Mouse (Mus musculus) heart, adult 8-10 months (tissue): ENCODE results near the gene Slc6a13. TPM values are rescaled to one million over a fixed set of nuclear protein-coding genes. Genes with fewer than 3 reads are reported as not detected.
A peak's percentile ranks its signal among the peaks of the same experiment; 100 is the strongest.

Experiments
- DNase-seq: peaks from one replicate; pipeline ENCODE4 v3.0.0; 2022; ENCODE audit warnings: low spot score
- total RNA-seq, 4 experiments: library from RNA; stranded (reverse); gene quantifications; 2 replicates each; pipeline ENCODE4 v1.2.4; 2022

The Slc6a13 gene
- total RNA-seq = under 1 TPM in 2 of 4 experiments, not detected in 2; 0.46 to 0.49 TPM

DNA sequence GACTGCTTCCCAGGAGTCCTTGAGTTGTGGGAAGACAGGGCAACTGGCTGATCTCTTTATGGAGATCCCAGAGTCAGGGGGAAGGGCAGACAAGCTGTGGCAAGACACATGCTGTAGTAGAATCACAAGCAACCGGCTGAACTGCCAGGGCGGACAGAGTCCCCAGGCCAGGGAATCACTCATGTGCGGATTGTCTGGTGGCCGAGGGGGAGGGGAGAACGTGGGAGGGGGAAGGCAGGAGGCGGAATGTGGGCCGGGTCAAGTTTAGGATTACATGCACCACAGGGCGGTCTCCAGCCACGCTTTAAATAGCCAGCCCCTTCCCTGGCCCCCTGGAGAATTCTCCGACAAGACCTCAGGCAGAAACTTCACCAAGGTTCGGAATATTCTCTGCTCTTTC lies at the start of gene Slc6a13:
Gene Slc6a13 (plus strand): TSS at position 274 of the 400 bp plus-strand sequence.
- DNase-seq = no peak

DNA sequence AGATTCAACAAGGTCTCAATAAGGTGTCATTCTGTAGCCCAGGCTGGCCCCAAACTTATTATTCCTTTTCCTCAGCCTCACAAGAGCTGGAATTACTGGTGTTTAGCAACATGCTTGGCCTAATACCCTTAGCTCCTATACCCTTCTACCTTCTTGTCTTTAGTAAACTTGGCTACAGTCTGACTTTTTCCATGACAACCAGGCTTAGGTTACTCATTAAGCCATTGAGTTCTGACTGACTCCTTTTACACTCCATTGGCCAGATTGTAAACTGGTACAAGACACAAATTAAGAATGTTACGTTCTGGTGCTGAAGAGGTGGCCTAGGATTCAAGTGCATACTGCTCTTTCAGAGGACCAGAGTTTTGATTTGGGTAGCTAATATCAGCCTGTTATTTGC lies 49.6 kb upstream of the Slc6a13 start:
- DNase-seq = no peak

- no peak for DNase-seq
Measured at GRCm38 (mm10) chr6:121251256-121251655, 48.8 kb upstream of the Slc6a13 start.

- peak; percentile 65 for DNase-seq
Measured at GRCm38 (mm10) chr6:121260548-121260947, 39.5 kb upstream of the Slc6a13 start.

GRCm38 (mm10) chr6:121261233-121261632 lies 38.8 kb upstream of the Slc6a13 start:
- no peak for DNase-seq

GRCm38 (mm10) chr6:121262004-121262403 lies 38.0 kb upstream of the Slc6a13 start:
- DNase-seq = no peak

DNA sequence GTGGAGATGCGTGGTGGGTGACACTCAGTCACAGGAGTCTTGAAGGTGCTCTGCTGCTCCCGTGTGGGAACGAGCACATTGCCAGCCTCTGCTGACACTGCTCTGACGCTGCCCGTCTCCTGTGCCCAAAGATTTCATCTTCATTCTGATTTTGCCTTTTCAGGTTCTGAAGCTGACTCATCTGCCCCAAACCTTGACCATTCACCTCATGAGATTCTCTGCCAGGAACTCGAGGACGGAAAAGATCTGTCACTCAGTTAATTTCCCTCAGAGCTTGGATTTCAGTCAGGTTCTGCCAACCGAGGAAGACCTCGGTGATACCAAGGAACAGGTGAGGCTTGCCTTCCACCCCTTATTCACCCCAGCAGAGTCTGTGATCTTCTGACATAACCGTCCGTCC lies 37.5 kb upstream of the Slc6a13 start:
- DNase-seq = no peak

DNA sequence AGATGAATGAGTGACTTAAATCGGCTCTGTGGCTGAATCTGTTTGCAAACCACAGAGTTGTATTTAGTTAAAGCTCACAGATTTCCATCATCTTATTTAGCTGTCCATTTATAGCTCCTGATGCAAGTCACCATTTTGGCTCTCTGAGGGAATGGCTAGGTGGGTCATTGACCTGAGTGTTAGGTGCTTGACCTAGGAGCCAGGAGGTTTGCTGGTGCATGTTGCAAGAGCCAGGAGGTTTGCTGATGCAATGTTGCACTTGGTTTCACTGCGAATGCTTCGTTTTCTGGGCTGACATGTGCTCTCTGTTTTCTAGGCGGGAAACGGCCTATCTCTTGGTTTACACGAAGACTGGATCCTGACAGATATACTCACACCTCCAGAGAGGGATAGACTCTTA lies 29.9 kb upstream of the Slc6a13 start:
- no peak for DNase-seq

DNA sequence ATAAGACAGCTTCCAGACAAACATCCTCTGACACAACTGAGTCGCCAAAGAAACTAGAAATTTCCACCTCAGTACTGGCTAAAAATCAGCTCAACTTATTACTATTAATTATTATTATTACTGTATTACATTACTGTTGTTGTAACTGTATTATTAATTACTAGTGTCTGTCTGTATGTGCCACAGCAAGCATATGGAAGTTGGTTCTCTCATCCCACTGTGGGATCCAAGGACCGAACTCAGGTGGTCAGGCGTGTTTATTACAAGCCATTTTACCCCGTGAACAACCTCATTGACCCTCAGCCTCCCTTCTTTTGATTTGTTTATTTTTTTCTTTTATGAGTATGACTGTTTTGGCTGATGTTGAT lies 28.3 kb upstream of the Slc6a13 start:
- no peak for DNase-seq

DNA sequence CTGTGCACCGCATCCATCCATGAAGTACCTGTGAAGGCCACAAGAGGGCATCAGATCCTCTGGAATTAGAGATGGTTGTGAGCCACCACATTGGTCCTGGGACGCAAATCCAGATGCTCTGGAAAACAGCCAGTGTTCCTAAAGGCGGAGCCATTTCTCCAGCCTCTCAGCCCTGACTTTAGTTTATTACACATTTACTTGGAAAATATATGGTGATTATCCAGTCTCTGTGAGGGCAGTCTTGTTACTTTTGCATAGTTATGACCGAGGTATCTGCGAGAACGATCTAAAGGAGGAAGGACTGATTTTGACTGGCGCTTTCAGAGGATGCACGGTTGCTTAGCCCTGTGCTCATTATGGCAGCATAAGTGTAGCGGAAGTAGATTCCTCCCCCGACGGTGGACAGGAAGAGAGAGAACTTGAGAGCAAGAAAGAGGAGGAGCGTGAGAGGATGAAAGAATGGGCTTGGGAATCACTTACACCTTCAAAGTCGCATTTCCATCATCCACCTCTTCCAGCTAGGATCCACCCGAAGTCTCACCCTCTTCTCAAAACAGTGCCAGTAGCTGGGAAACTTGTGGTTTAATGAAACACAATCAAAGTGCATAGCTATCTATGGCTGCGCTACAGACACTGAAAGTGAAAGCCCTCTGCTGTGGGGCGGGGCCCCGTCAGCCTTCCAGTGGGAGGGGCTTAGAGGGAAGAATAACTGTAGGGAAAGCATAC lies 27.8 kb upstream of the Slc6a13 start:
- DNase-seq = peak; percentile 89

- DNase-seq = peak; percentile 12
Measured at GRCm38 (mm10) chr6:121274356-121274755, 25.7 kb upstream of the Slc6a13 start.

- DNase-seq = no peak
Measured at GRCm38 (mm10) chr6:121284132-121284531, 15.9 kb upstream of the Slc6a13 start.

DNA sequence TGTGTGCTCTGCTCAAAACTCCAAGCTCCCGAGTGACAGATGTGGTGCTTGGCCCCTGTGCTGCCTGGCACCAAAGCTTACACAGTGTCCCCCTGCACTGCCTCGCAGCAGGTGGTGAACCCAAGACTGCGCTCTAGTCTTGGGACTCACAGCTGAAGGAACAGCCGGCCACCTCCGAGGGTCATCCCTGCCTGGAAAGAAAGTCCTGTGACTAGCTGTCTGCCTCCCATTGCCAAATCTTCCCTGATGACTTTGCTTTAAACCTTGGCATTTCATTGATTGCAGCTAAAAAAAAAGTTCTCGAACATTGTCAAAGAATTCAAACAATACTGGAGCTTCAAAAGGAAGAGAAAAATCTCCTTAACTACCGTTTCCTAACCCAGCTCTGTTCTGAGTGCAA lies 710 bp upstream of the Slc6a13 start:
- no peak for DNase-seq

DNA sequence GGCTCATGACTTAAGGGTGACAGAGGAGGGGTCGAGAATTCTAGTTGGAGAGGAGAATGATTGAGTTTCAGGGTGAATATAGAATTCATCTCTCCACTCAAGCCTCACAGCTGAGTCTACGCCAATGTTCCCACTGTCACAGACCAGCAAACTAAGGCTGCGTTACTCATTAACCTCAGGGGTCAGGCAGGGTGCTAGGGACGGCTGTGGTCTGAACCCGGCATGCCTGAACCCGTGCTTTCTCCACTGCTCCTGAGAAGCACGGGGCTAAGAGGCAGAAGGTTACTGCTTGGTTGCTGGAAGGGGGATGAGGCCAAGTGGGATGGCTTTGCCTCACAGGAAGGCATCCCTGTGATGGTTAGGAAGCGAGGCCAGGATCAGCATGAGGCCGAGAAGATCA lies 477 bp downstream of the Slc6a13 start:
- no peak for DNase-seq

DNA sequence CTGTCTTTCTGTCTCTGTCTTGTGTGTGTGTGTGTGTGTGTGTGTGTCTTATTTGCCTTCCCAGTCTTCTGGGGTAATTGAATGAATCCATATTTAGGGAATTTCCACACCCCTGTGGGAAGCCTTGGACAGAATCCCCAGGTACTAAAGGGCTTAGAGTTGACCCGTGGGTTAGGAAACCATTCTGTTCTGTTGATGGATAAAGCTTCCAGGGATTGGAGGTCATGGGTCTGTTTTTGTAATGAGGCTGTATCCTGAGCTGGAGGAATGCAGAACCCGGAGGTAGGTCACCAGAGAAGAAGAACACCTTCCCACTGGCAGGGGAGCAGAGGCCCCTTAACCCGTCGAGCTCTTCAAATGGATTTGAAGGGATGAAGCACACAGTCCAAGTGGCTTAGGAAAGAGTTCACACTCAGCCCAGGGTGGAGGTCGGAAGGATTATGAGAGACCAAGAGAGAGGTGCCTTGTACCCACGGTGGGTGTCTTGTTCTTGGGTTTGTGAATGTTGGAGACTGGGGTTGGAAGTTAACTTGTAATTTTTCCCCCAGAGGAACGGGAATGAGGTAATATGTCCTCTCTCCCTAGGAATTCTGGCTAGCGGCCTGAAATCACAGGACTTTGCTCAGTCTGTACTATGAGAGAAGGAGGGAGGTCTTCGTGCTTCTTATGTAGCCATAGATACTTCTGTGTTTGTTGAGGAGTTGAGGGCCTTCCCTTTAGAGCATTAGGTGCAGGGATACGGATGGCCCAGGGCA lies 3.6 kb downstream of the Slc6a13 start:
- DNase-seq = no peak

GRCm38 (mm10) chr6:121304630-121305029 lies 4.6 kb downstream of the Slc6a13 start:
- DNase-seq = no peak

GRCm38 (mm10) chr6:121305571-121305970 lies 5.5 kb downstream of the Slc6a13 start:
- DNase-seq = no peak

GRCm38 (mm10) chr6:121310984-121311383 lies 11.0 kb downstream of the Slc6a13 start:
- no peak for DNase-seq

DNA sequence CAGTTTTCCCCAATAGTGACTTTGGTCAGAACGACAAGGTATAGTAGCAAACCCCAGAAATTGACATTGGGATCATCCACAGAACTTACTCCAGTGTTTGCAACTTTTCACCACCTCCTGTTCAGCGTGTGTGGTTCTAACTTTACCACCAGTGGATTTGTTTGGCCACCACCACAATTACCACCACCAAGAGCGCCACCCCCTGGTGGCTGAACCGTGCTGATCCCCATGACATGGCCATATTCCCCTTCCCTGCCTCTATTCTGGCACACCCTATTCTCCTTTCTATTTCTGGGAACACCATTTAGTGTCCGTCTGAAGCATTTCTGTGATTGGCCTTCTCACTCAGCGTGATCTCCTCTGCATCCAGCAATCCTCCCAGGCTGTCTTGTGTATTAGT lies 19.1 kb downstream of the Slc6a13 start:
- DNase-seq = no peak

- no peak for DNase-seq
Measured at GRCm38 (mm10) chr6:121322381-121323110, 22.5 kb downstream of the Slc6a13 start.

DNA sequence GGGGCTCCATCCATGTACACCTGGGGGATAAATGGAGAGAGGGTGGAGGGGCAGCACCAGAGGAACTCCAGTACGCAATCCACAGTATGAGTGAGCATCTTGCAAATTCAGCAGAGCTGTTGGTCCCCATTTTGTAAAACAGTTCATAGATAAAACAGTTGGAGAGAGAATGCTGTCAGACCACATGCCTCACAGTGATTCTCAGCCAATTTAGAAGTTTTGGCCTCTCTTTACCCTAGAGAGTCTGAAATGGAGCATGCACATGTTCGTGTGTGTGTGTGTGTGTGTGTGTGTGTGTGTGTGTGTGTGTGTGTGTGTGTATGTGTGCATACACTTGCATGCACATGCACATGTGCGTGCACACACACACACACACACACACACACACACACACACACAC lies 25.3 kb downstream of the Slc6a13 start:
- DNase-seq = no peak

GRCm38 (mm10) chr6:121325740-121326139 lies 25.7 kb downstream of the Slc6a13 start:
- DNase-seq = no peak
